Mouse (Mus musculus): ENCODE data around the gene AI182371. TPM values are rescaled to one million over a fixed set of nuclear protein-coding genes. Genes with fewer than 3 reads are reported as not detected.
A peak's percentile ranks its signal among the peaks of the same experiment; 100 is the strongest.

AI182371 gene
- total and polyA plus RNA-seq, 3 experiments: 0.56 to 0.74 (median 0.68) TPM

- H3K4me3 ChIP-seq (replicated peaks in 1 of 3; ENCODE audit: low read depth in 2 of 3, low read length in 2 of 3, poor library complexity in 1 of 3): peak overlapping the region; percentile 62 to 70 (median 66)
- peaks cover 13% of the 10 kb centered on the region for H3K79me2 ChIP-seq (replicated peaks; ENCODE audit: control insufficient read depth, extremely low read depth, insufficient read depth, poor library complexity, severe bottlenecking)
- dilution Hi-C loops (cut with MboI; ENCODE audit: extremely low pct_ligation_motif_present, extremely low pct_unique_long_range_greater_than_20kb, low sequenced_read_pairs): no loop called here
- no peaks in the 10 kb centered on the region for H3K27me3 ChIP-seq (replicated peaks)
- in situ Hi-C loops (cut with MboI; ENCODE audit: low pct_ligation_motif_present, low pct_unique_long_range_greater_than_20kb, low sequenced_read_pairs): no loop called here
- H3K36me3 ChIP-seq (replicated peaks in 1 of 2; ENCODE audit: control insufficient read depth in 1 of 2, insufficient read depth in 1 of 2, low read length in 1 of 2): peaks cover 33 to 62% of the 10 kb centered on the region in 2 experiments
- peaks cover 0 to 11% of the 10 kb centered on the region in 2 experiments; a peak in 3 of 4 replicates for H3K4me1 ChIP-seq (ENCODE audit: control insufficient read depth in 1 of 2, insufficient read depth in 2 of 2)
- H3K9ac ChIP-seq (ENCODE audit: insufficient read depth, low read depth): peak overlapping the region; percentile 80
- H3K4me2 ChIP-seq (ENCODE audit: insufficient read depth, low read depth, poor library complexity, severe bottlenecking): peak overlapping the region; percentile 79
- peak overlapping the region; percentile 57; the same call in 1 of the 2 replicates for H3K27ac ChIP-seq (ENCODE audit: insufficient read depth, low read depth)
- DNase-seq (ENCODE audit: extremely low read depth): no peak
- no peaks in the 10 kb centered on the region for H3K9me3 ChIP-seq (replicated peaks; ENCODE audit: low read length)
- TF ChIP-seq ZMIZ1 (IDR thresholded peaks at IDR 0.05; ENCODE audit: low read depth, low read length) (0 out of 2 replicates have a peak, but pooled peaks have one; percentile 9), KAT2A (IDR thresholded peaks at IDR 0.05; ENCODE audit: insufficient replicate concordance, low read length) (no peak), POLR2AphosphoS2 (IDR thresholded peaks at IDR 0.05; ENCODE audit: low read depth, low read length) (0 out of 2 replicates have a peak, but pooled peaks have one; percentile 11)
Observed at GRCm38 (mm10) chr2:35132662-35133055, 31.3 kb upstream of the AI182371 start.

- peak overlapping the region; percentile 79 for H3K4me2 ChIP-seq (ENCODE audit: insufficient read depth, low read depth, poor library complexity, severe bottlenecking)
- peaks cover 13% of the 10 kb centered on the region for H3K79me2 ChIP-seq (replicated peaks; ENCODE audit: control insufficient read depth, extremely low read depth, insufficient read depth, poor library complexity, severe bottlenecking)
- H3K4me3 ChIP-seq (replicated peaks in 1 of 3; ENCODE audit: low read depth in 2 of 3, low read length in 2 of 3, poor library complexity in 1 of 3): peak overlapping the region; percentile 62 to 70 (median 66)
- no peaks in the 10 kb centered on the region for H3K27me3 ChIP-seq (replicated peaks)
- H3K36me3 ChIP-seq (replicated peaks in 1 of 2; ENCODE audit: control insufficient read depth in 1 of 2, insufficient read depth in 1 of 2, low read length in 1 of 2): peaks cover 32 to 62% of the 10 kb centered on the region in 2 experiments
- H3K9me3 ChIP-seq (replicated peaks; ENCODE audit: low read length): no peaks in the 10 kb centered on the region
- DNase-seq (ENCODE audit: extremely low read depth): peak; percentile 94
- H3K4me1 ChIP-seq (ENCODE audit: control insufficient read depth in 1 of 2, insufficient read depth in 2 of 2): peaks cover 0 to 11% of the 10 kb centered on the region in 2 experiments; a peak in 3 of 4 replicates
- peak overlapping the region; percentile 80 for H3K9ac ChIP-seq (ENCODE audit: insufficient read depth, low read depth)
- peak; percentile 76 for TF ChIP-seq TBP (conservative IDR thresholded peaks at IDR 0.05; ENCODE audit: low read depth, low read length)
- no peak for TF ChIP-seq USF2 (conservative IDR thresholded peaks at IDR 0.05; ENCODE audit: low read depth, low read length)
- no peak for TF ChIP-seq ZKSCAN1 (IDR thresholded peaks at IDR 0.05; ENCODE audit: borderline replicate concordance, low read depth, low read length)
- peak; percentile 86 for TF ChIP-seq MAX (IDR thresholded peaks at IDR 0.05; ENCODE audit: low read length)
- peak; percentile 64 for TF ChIP-seq POLR2A (IDR thresholded peaks at IDR 0.05; ENCODE audit: low read depth, low read length)
- TF ChIP-seq MXI1 (IDR thresholded peaks at IDR 0.05; ENCODE audit: low read depth, low read length): peak; percentile 94
- TF ChIP-seq PAX5 (IDR thresholded peaks at IDR 0.05; ENCODE audit: low read length): no peak
- TF ChIP-seq POLR2AphosphoS2 (IDR thresholded peaks at IDR 0.05; ENCODE audit: low read depth, low read length): peak; percentile 82; the same call in 1 of the 2 replicates
- TF ChIP-seq BHLHE40 (IDR thresholded peaks at IDR 0.05; ENCODE audit: low read depth, low read length): no peak
- TF ChIP-seq SIN3A (IDR thresholded peaks at IDR 0.05; ENCODE audit: low read length): peak; percentile 87
- peak; percentile 80 for TF ChIP-seq MYC (IDR thresholded peaks at IDR 0.05; ENCODE audit: low read depth, low read length)
- peak; percentile 61; the same call in 1 of the 2 replicates for TF ChIP-seq NELFE (IDR thresholded peaks at IDR 0.05; ENCODE audit: low read depth, low read length)
- TF ChIP-seq ELF1 (IDR thresholded peaks at IDR 0.05; ENCODE audit: low read depth, low read length): peak; percentile 82
- peak; percentile 56 for TF ChIP-seq ZMIZ1 (IDR thresholded peaks at IDR 0.05; ENCODE audit: low read depth, low read length)
- no peak for TF ChIP-seq NRF1 (IDR thresholded peaks at IDR 0.05; ENCODE audit: low read depth, low read length)
- TF ChIP-seq TCF12 (IDR thresholded peaks at IDR 0.05; ENCODE audit: low read depth, low read length): peak; percentile 43; the same call in 1 of the 2 replicates
- peak; percentile 51 for TF ChIP-seq HCFC1 (IDR thresholded peaks at IDR 0.05; ENCODE audit: low read depth, low read length)
- TF ChIP-seq CHD2 (IDR thresholded peaks at IDR 0.05; ENCODE audit: low read length): peak; percentile 60
- H3K27ac ChIP-seq (ENCODE audit: insufficient read depth, low read depth): peak overlapping the region; percentile 57
- dilution Hi-C loops (cut with MboI; ENCODE audit: extremely low pct_ligation_motif_present, extremely low pct_unique_long_range_greater_than_20kb, low sequenced_read_pairs) (no loop called here), in situ Hi-C loops (cut with MboI; ENCODE audit: low pct_ligation_motif_present, low pct_unique_long_range_greater_than_20kb, low sequenced_read_pairs) (no loop called here)
Observed at GRCm38 (mm10) chr2:35131991-35132661, 30.8 kb upstream of the AI182371 start.

Data from CH12.LX (cell line).